Mouse (Mus musculus) layer of hippocampus, adult 11-12 months (tissue): ENCODE measurements around the gene Cobl.
A peak's percentile ranks its signal among the peaks of the same experiment; 100 is the strongest.

Experiments used
- DNase-seq: peaks from one replicate; pipeline ENCODE4 v3.0.0; 2022; ENCODE audit warnings: low spot score

Cobl gene

DNA sequence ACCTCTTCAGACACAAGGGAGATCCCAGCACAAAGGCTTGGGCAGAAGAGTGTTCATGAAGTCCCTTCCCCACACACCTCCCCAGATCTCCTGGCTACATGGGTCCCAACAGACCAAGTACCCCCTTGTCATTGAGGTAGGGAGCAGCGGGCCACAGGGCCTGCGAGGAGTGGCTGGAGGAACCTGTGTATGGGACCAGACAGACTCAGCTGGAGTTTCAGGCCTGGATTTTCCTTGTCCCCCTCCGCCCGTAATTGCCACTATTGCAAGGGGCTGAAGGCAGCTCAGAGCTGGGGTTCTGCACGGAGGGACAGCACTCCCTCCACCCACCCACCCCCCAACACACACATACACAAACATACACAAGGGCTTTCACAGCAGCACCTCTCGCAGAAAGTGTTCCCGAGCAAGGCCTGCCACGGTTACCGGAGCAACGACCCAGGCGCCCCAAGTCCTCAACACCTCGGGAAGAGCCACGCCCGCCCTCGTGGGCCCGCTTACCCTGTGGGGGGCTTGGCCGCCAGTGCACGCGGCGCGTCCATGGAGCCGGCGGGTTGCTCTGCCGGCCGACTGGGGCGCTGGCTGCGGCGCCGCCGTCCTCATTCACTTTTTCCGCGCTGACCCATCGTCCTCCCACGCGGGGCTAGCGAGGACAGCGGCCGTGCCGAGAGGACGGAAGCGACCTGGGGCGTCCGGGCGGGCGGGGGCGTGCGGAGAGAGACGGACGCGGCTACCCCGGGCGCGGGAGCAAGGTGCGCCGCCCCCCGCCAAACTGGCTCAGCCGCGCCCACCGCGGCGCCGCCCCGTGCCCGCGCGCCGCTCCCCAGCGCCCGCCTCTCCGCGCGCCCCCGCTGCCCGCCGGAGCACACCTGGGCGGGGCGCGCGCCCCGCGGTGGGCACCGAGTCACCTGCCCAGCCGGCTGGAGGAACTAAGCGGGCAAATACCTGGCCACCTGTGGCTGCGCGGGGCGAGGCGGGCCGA, at the start of gene Cobl:
TSS of gene Cobl (minus strand) at position 780 of the 982 bp plus-strand sequence.
- DNase-seq, result no peak

DNA sequence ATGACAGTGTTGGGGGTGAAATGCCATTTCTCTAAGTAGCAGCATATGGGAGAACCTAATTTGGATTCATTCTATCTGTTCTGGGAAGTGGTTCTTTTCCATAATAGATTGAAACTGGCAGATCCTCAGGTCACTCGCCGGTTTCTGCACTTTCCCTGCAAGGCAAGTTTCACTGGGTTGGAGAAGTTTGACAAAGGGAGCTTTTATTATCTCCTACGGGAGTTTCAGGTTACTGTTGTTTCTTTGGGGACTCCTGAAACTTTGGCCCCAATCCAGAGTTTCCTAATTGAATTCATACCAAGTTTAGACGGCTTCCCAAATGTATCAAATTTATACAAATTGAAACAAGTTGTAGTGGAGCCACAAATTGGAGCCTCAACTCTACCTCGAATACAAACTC, 49.0 kb upstream of the Cobl start:
- no peak for DNase-seq

DNA sequence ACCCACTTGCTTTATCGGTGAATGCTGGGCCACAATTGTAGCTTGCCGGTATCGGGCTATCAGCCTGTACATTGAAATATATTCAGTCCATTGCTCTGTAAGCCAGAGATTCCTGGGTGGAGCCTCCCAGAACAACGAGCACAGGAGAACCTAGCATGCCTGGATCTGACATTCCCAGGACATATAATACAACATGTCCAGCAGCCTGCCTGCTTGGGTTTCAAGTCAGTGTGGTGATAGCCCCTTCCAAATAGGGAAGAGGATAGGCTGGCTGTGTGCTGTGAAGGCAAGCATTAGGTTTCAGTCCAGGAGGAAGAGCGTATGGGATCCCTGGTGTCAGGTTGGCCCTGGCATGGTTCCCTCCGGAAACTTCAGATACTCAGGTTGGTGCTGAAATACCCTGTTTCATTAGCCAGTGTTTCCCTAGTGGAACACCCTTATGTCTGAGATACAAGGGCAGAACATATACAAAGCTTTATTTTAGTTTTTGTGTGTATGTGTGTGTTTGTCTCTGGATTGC, 41.7 kb upstream of the Cobl start:
- no peak for DNase-seq

DNA sequence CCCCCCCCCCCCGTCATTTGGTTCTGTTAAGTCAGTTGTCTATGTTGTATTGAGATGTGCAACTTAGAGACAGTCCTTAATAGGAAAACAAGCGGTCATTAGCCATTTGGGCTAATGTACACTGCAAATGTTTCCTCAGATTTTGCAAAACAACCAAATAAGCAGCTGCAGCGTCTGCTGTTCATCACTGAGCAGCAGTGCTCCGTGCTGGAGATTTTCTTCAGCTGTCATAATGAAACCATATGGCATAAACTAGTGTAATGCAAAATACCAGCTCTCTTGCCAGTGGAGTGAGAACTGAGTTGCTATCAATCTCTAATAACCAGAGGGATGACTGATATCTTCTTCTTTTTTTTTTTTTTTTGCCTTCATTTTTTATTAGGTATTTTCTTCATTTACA, 39.0 kb upstream of the Cobl start:
- peak; percentile 19 for DNase-seq

DNA sequence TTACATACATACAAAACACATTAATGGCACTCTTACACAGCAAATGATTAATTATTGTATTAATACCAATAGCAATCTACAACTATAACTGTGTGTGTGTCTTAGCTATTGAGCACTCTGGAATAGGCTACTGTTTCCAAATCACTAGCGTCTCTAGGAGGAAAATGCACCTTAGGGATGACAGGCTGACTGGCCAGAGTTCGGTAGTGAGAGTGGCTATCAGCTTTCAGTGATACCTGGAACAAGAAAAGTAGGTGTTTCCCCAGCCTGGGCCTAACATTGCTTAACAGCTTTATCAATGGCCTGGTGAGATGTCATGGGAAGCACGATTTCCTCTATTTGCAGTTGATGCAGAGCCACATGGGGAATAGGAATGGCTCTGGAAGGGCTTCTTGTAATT, 37.0 kb upstream of the Cobl start:
- no peak for DNase-seq

DNA sequence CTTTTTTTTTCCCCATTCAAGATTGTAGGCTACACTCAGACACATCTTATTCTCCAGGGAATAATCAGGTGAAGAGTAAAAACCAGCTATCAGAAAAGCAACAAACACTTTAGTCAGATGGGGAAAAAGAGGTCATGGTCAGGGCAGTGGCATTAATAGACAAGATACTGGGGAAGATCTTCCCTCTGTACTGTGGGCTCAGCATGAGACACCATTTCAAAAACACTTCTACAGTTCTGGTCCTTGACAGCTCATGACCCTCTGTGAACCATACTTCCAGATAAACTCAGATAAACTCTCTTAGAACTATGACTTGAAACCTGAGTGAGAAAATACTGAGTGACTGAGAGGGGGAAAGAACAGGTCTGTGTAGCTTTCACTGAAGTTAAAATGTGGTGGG, 29.0 kb upstream of the Cobl start:
- no peak for DNase-seq

DNA sequence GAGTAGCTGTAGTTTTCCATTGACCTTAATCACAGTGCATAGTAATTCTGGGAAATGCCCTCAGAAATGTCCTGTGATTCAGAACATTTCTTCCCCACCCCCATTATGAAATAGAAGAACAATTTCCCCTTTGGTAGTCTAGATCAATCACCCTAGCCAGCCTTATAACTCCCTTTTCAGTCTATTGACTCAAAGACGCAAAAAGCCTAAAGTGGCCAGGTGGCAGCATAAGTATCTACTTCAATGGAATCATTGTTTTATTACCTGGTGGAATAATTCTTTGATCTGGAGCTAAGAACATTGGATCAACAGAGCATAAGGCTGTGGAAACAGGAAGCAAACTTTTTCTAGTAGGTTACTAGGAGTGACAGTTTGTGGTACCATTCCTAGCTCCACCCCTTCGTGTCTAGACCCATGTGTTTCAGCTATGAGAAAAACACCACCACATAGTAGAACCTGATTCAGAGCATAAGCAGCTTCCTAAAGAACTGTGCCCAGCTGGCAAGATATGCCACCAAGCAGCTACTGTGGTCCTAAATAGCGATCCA, 15.2 kb upstream of the Cobl start:
- no peak for DNase-seq

DNA sequence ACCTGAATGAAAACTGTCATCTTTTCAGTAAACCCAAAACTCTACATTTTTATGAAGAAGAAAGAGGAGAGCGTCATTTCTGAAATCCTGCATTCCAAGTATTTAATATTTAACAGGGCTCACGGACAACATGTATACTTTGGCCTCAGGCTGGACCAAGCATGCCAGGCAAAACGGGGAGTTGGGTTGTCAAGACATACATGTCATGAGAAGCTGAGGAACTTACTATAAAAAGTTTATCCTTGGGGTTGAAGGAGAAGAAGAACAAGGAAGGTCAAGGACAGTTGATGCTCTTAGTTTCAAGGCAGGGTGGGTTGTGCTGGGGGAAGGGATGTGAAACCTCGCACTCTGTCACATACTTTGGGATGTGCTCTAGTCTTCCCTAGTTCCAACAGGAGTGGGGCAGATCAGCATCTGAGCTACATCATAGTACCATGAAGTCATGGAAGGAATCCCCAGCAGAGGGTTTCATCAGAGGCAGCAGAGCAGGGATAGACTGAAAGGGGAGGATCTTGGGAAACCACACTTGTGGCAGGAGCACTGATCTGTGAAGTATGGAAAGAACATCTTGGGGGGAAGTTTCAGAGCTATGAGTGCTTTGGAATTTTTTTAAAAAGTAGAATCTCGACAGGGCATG, 9.7 kb upstream of the Cobl start:
- DNase-seq, result no peak

DNA sequence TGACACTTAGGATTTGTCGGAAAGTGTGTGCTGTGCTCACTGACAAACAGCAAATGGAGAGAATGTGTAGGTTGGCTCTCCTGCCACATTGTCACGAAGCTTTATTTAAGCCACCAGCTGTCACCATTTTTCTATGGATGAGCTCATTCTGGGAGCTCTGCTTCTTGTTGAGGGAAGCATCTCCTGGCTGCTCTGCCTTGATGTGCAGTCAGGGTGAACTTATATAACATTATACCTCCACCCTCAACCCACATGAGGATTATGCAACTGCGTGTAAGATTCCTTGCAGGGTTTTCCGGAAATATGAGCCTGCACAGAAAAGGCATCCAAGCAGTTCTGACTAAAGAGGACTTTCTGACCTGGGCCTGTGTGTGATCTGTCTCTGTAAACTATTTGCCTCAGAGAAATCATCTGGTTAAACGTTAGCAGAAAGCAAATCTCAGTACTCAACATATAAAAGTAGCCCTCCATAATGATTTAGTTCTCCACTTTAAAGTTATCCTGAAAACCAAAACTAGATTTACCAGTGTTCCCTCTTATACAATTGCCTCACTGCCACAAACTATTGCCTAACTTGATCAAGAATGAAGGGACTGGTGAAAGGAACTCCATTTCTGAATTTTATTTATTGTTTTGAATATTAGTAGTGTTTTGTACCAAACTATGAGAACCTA, 9.0 kb upstream of the Cobl start:
- peak; percentile 58 for DNase-seq

DNA sequence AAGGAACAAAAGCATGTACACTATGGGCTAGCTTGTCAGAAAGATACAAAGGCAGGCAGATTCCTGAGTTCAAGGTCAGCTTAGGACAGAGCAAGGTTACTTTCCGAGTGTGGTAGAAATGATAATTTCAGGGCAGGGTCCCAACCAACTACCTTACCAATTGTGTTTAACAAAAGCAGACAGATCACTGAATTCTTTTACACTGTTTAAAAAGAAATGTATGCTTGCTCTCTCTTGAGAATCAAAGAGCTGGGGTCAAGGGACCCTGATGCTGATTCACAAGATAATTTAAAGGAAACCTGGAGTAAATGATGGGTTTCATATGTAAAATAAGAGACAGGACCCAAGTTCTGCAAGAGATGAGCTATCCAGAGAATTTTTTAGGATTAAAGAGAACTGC, 4.9 kb upstream of the Cobl start:
- DNase-seq, result no peak

DNA sequence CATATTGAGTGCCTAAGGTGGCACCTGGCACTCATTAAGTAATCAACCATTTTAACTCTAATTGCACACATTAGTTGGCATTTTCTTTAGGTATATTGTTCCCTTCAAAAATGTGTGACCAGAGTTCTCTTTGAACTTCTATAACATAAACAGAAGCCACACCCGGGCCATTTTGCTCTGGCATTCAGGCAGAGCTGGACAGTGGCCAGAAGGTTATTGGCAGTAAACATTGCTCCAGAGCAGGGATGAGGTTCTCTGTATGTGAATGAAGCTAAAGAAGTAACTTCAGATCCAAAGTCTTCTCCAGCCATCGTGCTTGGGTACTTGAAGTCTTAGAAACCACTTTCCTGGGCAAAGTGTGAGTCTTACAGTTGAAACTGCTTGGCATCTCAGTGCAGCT, 3.9 kb upstream of the Cobl start:
- no peak for DNase-seq

DNA sequence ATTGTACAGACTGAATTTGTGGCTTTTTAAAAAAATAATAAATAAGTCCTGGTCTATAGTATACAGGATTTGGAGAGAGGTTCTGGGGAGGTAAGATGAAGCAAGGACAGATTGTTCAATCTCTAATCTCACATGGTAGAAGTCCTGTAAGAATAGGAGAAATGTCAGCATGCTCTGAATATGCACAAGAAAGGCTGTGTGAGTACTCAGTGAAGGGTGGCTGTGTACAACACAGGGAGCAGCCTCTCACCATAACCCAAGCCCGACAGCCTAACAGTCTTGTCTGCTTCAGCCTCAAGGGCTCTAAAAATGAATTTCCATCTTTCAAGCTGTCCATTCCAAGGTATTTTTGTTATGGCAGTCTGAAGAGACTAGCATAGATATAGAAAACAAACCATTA, 3.1 kb upstream of the Cobl start:
- DNase-seq, result no peak

DNA sequence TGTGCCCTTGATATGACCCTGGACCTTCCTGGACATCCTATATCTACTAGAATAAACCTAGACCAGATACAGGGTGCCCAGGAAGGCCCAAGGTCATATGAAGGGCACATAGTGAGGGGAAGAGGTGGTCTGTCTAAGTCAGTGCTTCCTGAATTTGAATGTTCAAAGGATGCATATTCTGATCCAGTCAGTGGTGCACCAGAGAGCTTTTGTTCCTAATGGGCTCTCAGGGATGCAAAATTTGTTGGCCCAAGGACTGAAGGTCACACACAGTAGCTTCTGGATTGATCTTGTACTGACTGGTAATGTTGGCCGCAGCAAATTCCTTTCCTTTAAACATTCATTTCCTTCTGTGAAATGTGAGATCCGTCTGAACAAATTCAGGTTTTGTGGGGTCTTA, 2.5 kb upstream of the Cobl start:
- no peak for DNase-seq

DNA sequence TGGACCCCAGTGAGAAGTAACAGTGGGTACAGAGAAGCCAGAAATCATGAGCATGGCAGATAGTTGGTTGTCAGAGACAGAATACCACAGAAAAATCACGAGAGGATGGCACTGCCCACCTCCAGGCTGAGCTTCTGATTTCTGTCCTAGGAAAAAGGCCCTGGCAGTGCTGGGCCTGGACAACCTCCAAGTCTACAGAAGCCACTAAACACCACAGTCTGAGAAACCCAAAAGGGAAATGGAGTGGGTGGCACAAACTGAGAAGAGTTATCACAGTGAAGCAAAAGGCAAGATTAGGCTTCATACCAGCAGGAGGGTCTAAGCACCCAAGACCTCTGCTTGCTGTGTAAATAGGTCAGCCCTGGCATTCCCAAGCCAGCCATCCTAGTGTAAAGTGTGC, 1.8 kb upstream of the Cobl start:
- no peak for DNase-seq

DNA sequence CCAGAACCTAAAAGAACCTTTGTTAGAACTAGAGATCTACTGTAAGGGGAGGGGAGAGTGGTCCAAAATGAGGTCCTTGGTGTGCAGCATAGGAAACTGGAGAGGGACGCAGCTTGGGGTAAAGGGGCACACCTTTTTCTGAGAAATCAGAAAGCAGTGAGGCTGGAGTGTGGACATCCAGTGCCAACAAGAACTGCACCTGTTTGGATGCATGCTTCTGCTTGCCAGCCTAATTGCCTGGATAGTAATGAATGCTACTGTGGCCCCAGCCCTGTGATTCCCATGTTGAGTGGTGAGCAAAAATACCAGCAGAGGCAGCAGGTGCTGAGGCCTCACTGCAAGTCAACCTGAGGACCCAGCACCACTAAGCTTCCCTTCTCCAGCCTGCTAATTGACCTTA, 469 bp upstream of the Cobl start:
- no peak for DNase-seq

DNA sequence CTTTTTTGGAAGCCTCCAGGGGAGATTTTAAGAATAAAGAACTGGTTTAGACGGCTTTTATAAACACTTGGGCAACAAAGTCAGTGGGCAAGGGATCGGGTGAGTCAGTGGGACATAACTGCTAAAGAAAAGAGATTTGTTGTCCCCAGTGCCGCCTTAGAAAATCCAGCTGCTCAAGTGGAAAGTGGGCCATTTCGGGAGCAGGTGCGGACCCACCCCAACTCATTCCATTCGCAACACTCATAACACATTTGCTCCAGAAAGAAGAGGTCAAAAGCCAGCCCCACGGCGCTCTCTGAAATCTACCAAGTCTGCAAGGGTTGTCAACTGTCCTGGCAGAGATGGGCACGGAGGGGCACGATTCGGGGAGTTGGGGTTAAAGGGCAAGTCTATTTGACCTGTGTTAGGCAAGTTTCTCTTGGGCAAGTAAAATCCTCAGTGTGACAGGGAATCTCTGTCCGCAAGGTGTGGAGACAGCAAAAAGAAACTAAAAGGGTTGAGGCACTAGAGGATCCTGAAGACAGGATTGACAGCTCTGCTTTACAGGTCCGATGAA, 1.1 kb downstream of the Cobl start:
- DNase-seq, result no peak

DNA sequence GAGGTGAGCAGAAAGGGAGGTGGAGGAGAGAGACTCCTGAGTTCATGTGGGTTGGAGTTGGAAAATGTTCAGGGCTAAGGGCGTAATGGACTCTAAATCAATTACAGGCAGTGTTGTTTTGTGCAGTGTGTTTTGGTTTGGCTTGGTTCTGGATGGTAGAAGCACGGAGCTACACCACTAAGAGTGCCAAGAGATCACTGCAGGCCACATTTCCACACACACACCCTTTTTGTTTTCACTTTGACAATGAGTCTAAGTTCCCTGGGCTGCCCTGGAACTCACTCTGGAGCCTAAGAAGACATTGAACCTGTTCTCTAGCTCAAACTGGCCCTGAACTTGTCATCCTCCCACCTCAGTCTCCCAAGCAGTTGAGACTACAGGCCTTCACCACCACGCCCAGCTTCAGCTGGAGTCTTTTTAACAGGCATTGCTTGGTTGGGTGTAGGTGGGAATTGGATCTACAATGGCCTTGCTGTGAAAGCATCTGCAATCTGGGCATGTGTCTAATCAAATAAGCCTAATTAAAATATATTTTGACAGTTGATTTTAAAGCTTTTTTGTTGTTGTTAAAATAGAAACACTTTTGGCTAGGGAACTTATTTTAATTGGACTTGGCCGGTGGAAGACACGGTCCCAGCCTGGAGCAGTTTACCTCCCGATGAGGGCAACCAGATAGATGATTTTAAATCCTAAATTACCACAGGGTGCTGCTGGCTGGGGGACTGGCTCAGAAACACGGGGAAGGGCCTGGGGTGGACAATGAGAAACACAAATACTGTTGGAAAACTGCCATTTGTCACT, 4.8 kb downstream of the Cobl start:
- DNase-seq, result no peak

DNA sequence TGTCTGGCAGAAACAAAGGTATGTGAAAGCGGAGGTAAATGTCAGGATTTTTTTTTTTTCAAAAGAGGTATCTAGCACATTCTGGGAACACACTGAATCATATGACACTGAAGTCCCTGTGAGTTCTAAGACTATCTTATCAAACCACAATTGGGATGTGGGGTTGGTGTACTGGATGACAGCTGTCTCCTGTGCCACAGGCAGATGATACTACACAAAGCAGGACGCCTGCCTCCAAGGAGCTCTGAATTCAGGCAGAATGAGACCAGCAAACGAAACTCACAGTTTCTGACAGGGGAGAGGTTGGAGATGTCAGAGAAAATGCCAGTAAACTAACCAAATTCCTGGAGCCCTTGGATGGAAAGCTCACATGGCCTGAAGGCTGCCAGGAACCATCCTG, 5.9 kb downstream of the Cobl start:
- DNase-seq, result no peak

DNA sequence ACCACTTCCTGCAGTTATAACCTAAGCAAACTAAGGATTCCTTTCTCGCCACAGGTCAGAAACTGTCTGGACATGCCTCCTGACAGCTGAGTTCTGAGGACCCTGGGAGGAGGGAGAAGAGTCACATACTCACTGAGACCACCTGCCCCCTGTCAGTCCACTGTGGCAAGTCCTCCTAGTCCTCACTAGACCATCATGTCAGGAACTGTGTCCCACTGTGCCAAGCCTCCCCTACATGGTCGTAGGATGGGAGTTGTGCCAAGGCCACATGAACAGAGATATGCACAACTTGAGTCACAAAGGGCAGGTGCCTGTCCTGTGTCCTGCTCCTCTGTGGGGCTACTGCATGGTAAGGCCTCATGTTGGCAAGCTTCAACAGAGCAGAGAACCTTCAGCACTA, 6.4 kb downstream of the Cobl start:
- no peak for DNase-seq

DNA sequence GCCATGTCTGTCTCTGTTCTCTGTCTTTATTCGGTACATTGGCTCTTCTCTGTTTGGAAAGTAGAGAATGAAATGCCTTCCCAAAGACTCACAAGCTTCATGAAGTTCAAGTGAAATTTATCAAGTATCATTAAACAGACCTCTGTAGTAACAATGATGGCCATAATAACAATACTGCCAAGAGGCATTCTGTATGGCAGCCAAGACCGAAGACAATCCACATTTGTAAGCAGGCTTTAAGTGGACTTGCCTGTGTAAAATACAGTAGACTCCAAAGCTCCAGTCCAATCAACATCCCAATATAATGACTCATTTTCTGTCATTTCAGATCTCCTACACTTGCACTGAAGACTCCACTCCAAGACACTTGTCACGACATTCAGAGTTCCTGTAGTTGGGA, 16.7 kb downstream of the Cobl start:
- DNase-seq, result no peak

DNA sequence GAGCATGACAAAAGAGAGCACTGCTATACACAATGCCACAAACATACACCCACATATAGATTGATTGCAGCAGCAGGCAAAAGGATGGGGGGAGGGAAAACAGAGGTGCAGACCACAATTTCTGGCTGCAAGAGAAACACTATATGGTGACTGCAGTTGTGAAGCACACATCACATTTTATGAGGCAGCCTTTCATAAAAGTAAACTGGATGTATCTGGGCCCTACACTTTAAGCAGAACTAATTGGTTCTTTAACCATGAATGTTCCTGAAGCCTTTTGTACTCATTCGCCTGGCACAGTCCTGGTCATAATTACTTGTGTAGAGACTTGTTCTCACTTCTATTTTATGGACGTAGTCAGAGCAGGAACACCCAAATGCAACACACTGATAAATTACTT, 19.5 kb downstream of the Cobl start:
- DNase-seq, result no peak
